Mouse (Mus musculus): ENCODE data around the gene Gfy. TPM values are rescaled to one million over a fixed set of nuclear protein-coding genes. Genes with fewer than 3 reads are reported as not detected.

The Gfy gene
- polyA plus RNA-seq, 1 experiment from 2014 or later, result not detected

DNA sequence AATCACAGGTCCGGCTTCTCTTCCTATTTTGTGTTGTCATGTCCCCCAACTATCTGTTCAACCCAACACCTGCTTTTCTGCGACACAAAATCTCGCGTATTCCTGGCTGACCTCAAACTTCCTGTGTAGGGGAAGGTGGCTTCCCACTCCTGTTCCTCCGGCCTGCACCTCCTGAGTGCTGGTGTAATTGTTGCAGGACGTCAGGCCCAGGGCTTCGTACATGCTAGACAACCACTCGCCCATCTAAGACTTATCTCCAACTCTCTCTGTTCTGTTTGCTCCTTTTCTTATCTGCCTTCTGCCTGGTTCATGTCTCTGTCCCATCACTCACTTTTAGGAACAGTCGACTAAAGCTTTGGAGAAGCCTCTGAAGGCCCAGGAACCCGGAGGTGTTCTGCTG, 31.7 kb upstream of the Gfy start:
- Histone ChIP-seq H3K27ac (ENCODE audit: low read depth) (no peak overlapping the region), H3K27me3 (ENCODE audit: insufficient read depth, low read length) (peaks cover 11% of the 10 kb centered on the region), H3K4me3 (ENCODE audit: low read depth, low read length) (no peak overlapping the region), H3K4me1 (ENCODE audit: insufficient read depth) (peaks cover 22% of the 10 kb centered on the region; the same call in 1 of the 2 replicates), H3K9me3 (ENCODE audit: low read length) (no peaks in the 10 kb centered on the region), H3K4me2 (ENCODE audit: low read depth, low read length) (peak overlapping the region; percentile 56), H3K9ac (replicated peaks) (no peak overlapping the region), H3K36me3 (replicated peaks; ENCODE audit: insufficient read depth, low read length) (no peaks in the 10 kb centered on the region)
- WGBS (ENCODE audit: insufficient replicate concordance), result 27% methylated on average over 10 of the region's 10 CpGs
- no peak for TF ChIP-seq CTCF (IDR thresholded peaks at IDR 0.05; ENCODE audit: low read depth)
- TF ChIP-seq EP300 (IDR thresholded peaks at IDR 0.05; ENCODE audit: low read depth), result no peak
- no peak for DNase-seq
- ATAC-seq, result no peak

DNA sequence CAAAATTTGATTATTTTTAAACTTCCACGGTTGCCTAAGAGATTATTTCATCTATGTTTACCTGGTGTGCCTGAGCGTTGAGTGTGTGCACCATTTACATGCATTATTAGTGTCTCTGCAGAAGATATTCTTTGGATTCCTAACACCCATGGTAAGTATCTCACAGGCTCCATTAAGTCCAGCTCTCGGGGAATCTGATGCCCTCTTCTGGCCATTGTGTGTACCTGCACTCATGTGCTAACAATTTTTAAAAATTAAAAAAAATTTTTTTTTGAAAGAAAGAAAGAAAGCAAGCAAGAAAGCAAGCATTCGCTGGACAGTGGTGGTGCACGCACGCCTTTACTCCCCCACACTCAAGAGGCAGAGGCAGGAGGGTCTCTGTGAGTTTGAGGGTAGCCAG, 28.9 kb upstream of the Gfy start:
- H3K4me2 ChIP-seq (ENCODE audit: low read depth, low read length), result no peak overlapping the region
- H3K4me3 ChIP-seq (ENCODE audit: low read depth, low read length), result no peak overlapping the region
- DNase-seq (no peak), ATAC-seq (no peak)
- no peaks in the 10 kb centered on the region for H3K36me3 ChIP-seq (replicated peaks; ENCODE audit: insufficient read depth, low read length)
- H3K27me3 ChIP-seq (ENCODE audit: insufficient read depth, low read length), result peaks cover 9% of the 10 kb centered on the region
- whole genome bisulfite sequencing (ENCODE audit: insufficient replicate concordance), result 69% methylated on average over 6 of the region's 6 CpGs
- H3K9ac ChIP-seq (replicated peaks), result no peak overlapping the region
- no peak overlapping the region for H3K27ac ChIP-seq (ENCODE audit: low read depth)
- H3K4me1 ChIP-seq (ENCODE audit: insufficient read depth), result peaks cover 20% of the 10 kb centered on the region
- no peaks in the 10 kb centered on the region for H3K9me3 ChIP-seq (ENCODE audit: low read length)
- no peak for TF ChIP-seq EP300 (IDR thresholded peaks at IDR 0.05; ENCODE audit: low read depth)
- peak; percentile 30 for TF ChIP-seq CTCF (IDR thresholded peaks at IDR 0.05; ENCODE audit: low read depth)

DNA sequence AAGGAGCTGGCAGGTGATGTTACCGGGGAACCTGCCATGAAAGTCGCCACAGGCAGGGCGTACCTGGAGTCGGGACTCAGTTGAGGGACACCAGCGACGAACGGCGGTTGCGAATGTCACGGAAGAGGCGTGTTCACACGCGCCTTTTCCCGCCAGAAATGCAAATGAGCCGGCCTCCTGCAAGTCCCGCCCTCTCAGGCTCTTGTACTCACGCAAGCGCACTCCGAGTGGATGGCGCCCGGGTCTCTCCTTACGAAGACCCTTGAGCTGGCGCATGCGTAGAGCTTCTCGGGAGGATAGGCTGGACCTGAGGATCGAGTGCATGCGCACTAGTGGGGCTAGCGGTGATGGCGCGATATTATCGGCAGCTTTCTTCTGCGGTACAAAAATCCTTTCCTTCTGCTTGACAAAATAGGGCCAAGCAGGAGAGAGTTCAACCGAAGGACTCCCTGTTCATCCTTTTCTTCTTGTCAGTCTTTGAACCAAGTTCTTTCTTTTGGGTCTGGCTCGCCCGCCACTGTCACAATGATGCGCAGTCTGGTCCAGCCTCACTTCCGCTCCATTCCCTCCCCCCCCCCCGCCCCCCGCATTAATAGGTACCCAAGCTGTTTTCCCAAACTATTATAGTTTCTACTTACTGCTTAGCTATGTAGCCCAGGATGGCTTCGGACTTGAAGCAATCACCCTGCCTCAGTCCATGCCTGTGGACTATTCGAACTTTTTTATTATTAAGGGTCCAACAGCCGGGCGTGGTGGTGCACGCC, 25.2 kb upstream of the Gfy start, which contains the start of gene Ccdc155:
Ccdc155 (minus strand) TSS at position 513 of the 764 bp plus-strand sequence.
- no peaks in the 10 kb centered on the region for H3K36me3 ChIP-seq (replicated peaks; ENCODE audit: insufficient read depth, low read length)
- no peaks in the 10 kb centered on the region for H3K27me3 ChIP-seq (ENCODE audit: insufficient read depth, low read length)
- WGBS (ENCODE audit: insufficient replicate concordance), result 7% methylated on average over 44 of the region's 44 CpGs
- TF ChIP-seq EP300 (IDR thresholded peaks at IDR 0.05; ENCODE audit: low read depth), result no peak
- 0 out of 2 replicates have a peak, but pooled peaks have one; percentile 3 for TF ChIP-seq CTCF (IDR thresholded peaks at IDR 0.05; ENCODE audit: low read depth)
- H3K4me2 ChIP-seq (ENCODE audit: low read depth, low read length), result peak within 1 kb of the TSS; percentile 66
- H3K4me1 ChIP-seq (ENCODE audit: insufficient read depth), result peaks cover 7% of the 10 kb centered on the region; the same call in 1 of the 2 replicates
- ATAC-seq (peak; percentile 87), DNase-seq (peak; percentile 85)
- no peak within 1 kb of the TSS for H3K9ac ChIP-seq (replicated peaks)
- peak within 1 kb of the TSS; percentile 34 for H3K4me3 ChIP-seq (ENCODE audit: low read depth, low read length)
- H3K9me3 ChIP-seq (ENCODE audit: low read length), result no peaks in the 10 kb centered on the region
- no peak within 1 kb of the TSS for H3K27ac ChIP-seq (ENCODE audit: low read depth)

GRCm38 (mm10) chr7:45202654-45203053, 23.3 kb upstream of the Gfy start:
- WGBS (ENCODE audit: insufficient replicate concordance), result 51% methylated on average over 10 of the region's 10 CpGs
- H3K9ac ChIP-seq (replicated peaks), result no peak overlapping the region
- no peak overlapping the region for H3K4me2 ChIP-seq (ENCODE audit: low read depth, low read length)

GRCm38 (mm10) chr7:45198961-45199360, 19.6 kb upstream of the Gfy start:
- Histone ChIP-seq H3K36me3 (replicated peaks; ENCODE audit: insufficient read depth, low read length) (no peaks in the 10 kb centered on the region), H3K9me3 (ENCODE audit: low read length) (no peaks in the 10 kb centered on the region), H3K4me1 (ENCODE audit: insufficient read depth) (no peaks in the 10 kb centered on the region), H3K9ac (replicated peaks) (no peak overlapping the region), H3K4me2 (ENCODE audit: low read depth, low read length) (no peak overlapping the region), H3K27ac (ENCODE audit: low read depth) (no peak overlapping the region), H3K4me3 (ENCODE audit: low read depth, low read length) (no peak overlapping the region), H3K27me3 (ENCODE audit: insufficient read depth, low read length) (0 out of 2 replicates have a peak, but pooled peaks cover 5% of the 10 kb centered on the region)
- WGBS (ENCODE audit: insufficient replicate concordance), result 82% methylated on average over 11 of the region's 11 CpGs
- DNase-seq (no peak), ATAC-seq (no peak)
- no peak for TF ChIP-seq EP300 (IDR thresholded peaks at IDR 0.05; ENCODE audit: low read depth)
- TF ChIP-seq CTCF (IDR thresholded peaks at IDR 0.05; ENCODE audit: low read depth), result no peak

More at GRCm38 (mm10) chr7:45202654-45203053, 23.3 kb upstream of the Gfy start:
- Histone ChIP-seq H3K27ac (ENCODE audit: low read depth) (no peak overlapping the region), H3K27me3 (ENCODE audit: insufficient read depth, low read length) (0 out of 2 replicates have a peak, but pooled peaks cover 5% of the 10 kb centered on the region), H3K36me3 (replicated peaks; ENCODE audit: insufficient read depth, low read length) (no peaks in the 10 kb centered on the region), H3K4me3 (ENCODE audit: low read depth, low read length) (no peak overlapping the region), H3K4me1 (ENCODE audit: insufficient read depth) (peaks cover 7% of the 10 kb centered on the region; the same call in 1 of the 2 replicates), H3K9me3 (ENCODE audit: low read length) (no peaks in the 10 kb centered on the region)
- ATAC-seq (no peak), DNase-seq (no peak)
- TF ChIP-seq EP300 (IDR thresholded peaks at IDR 0.05; ENCODE audit: low read depth), result no peak
- TF ChIP-seq CTCF (IDR thresholded peaks at IDR 0.05; ENCODE audit: low read depth), result no peak

DNA sequence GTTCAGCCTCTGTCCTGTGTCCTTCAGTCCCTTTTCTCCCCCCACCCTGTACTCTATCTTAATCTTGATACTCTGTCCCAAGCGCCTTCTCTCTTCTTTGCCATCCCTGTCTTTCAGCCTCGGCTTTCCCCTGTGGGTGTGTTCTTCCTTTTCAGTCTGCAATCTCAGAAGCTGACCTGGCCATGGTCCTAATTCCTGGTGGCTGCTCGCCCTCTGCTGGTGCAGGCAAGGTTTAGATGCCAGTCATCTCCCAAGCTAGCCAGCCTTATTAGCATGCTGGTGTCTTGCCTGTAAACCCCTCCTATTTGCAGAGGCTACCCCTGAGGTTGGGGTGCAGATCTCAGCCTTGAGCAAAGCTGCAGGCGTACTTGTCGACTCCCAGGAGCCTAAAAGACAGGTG, 19.1 kb upstream of the Gfy start:
- Histone ChIP-seq H3K9ac (replicated peaks) (no peak overlapping the region), H3K27me3 (ENCODE audit: insufficient read depth, low read length) (0 out of 2 replicates have a peak, but pooled peaks cover 5% of the 10 kb centered on the region), H3K4me2 (ENCODE audit: low read depth, low read length) (no peak overlapping the region), H3K9me3 (ENCODE audit: low read length) (no peaks in the 10 kb centered on the region), H3K27ac (ENCODE audit: low read depth) (no peak overlapping the region), H3K36me3 (replicated peaks; ENCODE audit: insufficient read depth, low read length) (no peaks in the 10 kb centered on the region), H3K4me3 (ENCODE audit: low read depth, low read length) (no peak overlapping the region), H3K4me1 (ENCODE audit: insufficient read depth) (no peaks in the 10 kb centered on the region)
- peak; percentile 50; the same call in 1 of the 2 replicates for ATAC-seq
- TF ChIP-seq EP300 (IDR thresholded peaks at IDR 0.05; ENCODE audit: low read depth), result no peak
- TF ChIP-seq CTCF (IDR thresholded peaks at IDR 0.05; ENCODE audit: low read depth), result peak; percentile 91
- peak; percentile 75 for DNase-seq
- 11% methylated on average over 5 of the region's 5 CpGs for WGBS (ENCODE audit: insufficient replicate concordance)
